Mouse (Mus musculus): Measurements from ENCODE around the gene Gm12830. TPM values are rescaled to one million over a fixed set of nuclear protein-coding genes. Genes with fewer than 3 reads are reported as not detected.

Gm12830 gene
- polyA plus RNA-seq, 1 experiment = not detected

GRCm38 (mm10) chr4:114844600-114844999 lies 23.1 kb downstream of the Gm12830 start:
- no peak for DNase-seq (ENCODE audit: low spot score)

GRCm38 (mm10) chr4:114845622-114846021 lies 24.1 kb downstream of the Gm12830 start:
- DNase-seq (ENCODE audit: low spot score) = no peak

GRCm38 (mm10) chr4:114846723-114847122 lies 25.2 kb downstream of the Gm12830 start:
- no peak for DNase-seq (ENCODE audit: low spot score)

- no peak for DNase-seq (ENCODE audit: low spot score)
Measured at GRCm38 (mm10) chr4:114853968-114854367, 32.4 kb downstream of the Gm12830 start.

- DNase-seq (ENCODE audit: low spot score) = no peak
Measured at GRCm38 (mm10) chr4:114858426-114858825, 36.9 kb downstream of the Gm12830 start.

- DNase-seq (ENCODE audit: low spot score) = no peak
Measured at GRCm38 (mm10) chr4:114863166-114863565, 41.6 kb downstream of the Gm12830 start.

GRCm38 (mm10) chr4:114869765-114870490 lies 48.4 kb downstream of the Gm12830 start:
- DNase-seq (ENCODE audit: low spot score) = peak; percentile 30

- DNase-seq (ENCODE audit: low spot score) = no peak
Measured at GRCm38 (mm10) chr4:114876441-114876972, 55.0 kb downstream of the Gm12830 start.

GRCm38 (mm10) chr4:114882232-114882631 lies 60.7 kb downstream of the Gm12830 start:
- DNase-seq (ENCODE audit: low spot score) = no peak

GRCm38 (mm10) chr4:114897853-114898252 lies 76.3 kb downstream of the Gm12830 start:
- DNase-seq (ENCODE audit: low spot score) = no peak

GRCm38 (mm10) chr4:114899885-114900284 lies 78.4 kb downstream of the Gm12830 start:
- no peak for DNase-seq (ENCODE audit: low spot score)

GRCm38 (mm10) chr4:114900866-114901642 lies 79.5 kb downstream of the Gm12830 start:
- no peak for DNase-seq (ENCODE audit: low spot score)

- DNase-seq (ENCODE audit: low spot score) = no peak
Measured at GRCm38 (mm10) chr4:114901643-114902351, 80.3 kb downstream of the Gm12830 start.

- no peak for DNase-seq (ENCODE audit: low spot score)
Measured at GRCm38 (mm10) chr4:114902641-114903421, 81.3 kb downstream of the Gm12830 start.

- no peak for DNase-seq (ENCODE audit: low spot score)
Measured at GRCm38 (mm10) chr4:114903422-114903782, 81.9 kb downstream of the Gm12830 start.

GRCm38 (mm10) chr4:114905501-114905900 lies 84.0 kb downstream of the Gm12830 start:
- DNase-seq (ENCODE audit: low spot score) = no peak

Other genes starting within 250 kb of the Gm12830 start
- gene Foxd2, start 87.2 kb downstream of the Gm12830 start, polyA plus RNA-seq (2012; rRNA removed) = 0.66 and 0.97 TPM in 2 replicates
- not detected in 2 replicates for gene Foxe3, start 104.3 kb downstream of the Gm12830 start, polyA plus RNA-seq (2012; rRNA removed)
- gene Cmpk1, start 165.5 kb downstream of the Gm12830 start, polyA plus RNA-seq (2012; rRNA removed) = 38.7 and 44.9 TPM in 2 replicates
- gene Stil, start 178.4 kb downstream of the Gm12830 start, polyA plus RNA-seq (2012; rRNA removed) = 0.43 and 0.52 TPM in 2 replicates
- gene Tal1, start 234.7 kb downstream of the Gm12830 start, polyA plus RNA-seq (2012; rRNA removed) = 2.1 and 2.2 TPM in 2 replicates